Mouse (Mus musculus) naive thymus-derived CD4-positive, alpha-beta T cell, adult 2 months (primary cell): ENCODE results near the gene Oprm1.

Source experiments
- DNase-seq: peaks from one replicate; pipeline ENCODE4 v3.0.0-alpha.2; 2011; ENCODE audit warnings: low read depth

Oprm1 gene

GRCm38 (mm10) chr10:7047288-7047918, 289.1 kb downstream of the Oprm1 start:
- DNase-seq, result no peak

GRCm38 (mm10) chr10:7047919-7048291, 289.6 kb downstream of the Oprm1 start:
- no peak for DNase-seq

GRCm38 (mm10) chr10:7049901-7050300, 291.6 kb downstream of the Oprm1 start:
- DNase-seq, result no peak

GRCm38 (mm10) chr10:7052315-7053017, 294.2 kb downstream of the Oprm1 start, which contains the start of gene Ipcef1:
Ipcef1 (minus strand) TSS chr10:7052478.
- DNase-seq, result no peak

- DNase-seq, result no peak
Observed at GRCm38 (mm10) chr10:7054560-7055205, 296.4 kb downstream of the Oprm1 start.

- DNase-seq, result no peak
Observed at GRCm38 (mm10) chr10:7057546-7057945, 299.2 kb downstream of the Oprm1 start.

- DNase-seq, result no peak
Observed at GRCm38 (mm10) chr10:7060326-7060725, 302.0 kb downstream of the Oprm1 start.

- DNase-seq, result no peak
Observed at GRCm38 (mm10) chr10:7062993-7063392, 304.7 kb downstream of the Oprm1 start.

- no peak for DNase-seq
Observed at GRCm38 (mm10) chr10:7063752-7064457, 305.6 kb downstream of the Oprm1 start.

- DNase-seq, result peak; percentile 30
Observed at GRCm38 (mm10) chr10:7068608-7069007, 310.3 kb downstream of the Oprm1 start.

- no peak for DNase-seq
Observed at GRCm38 (mm10) chr10:7069090-7069489, 310.8 kb downstream of the Oprm1 start.

- DNase-seq, result no peak
Observed at GRCm38 (mm10) chr10:7070100-7070835, 312.0 kb downstream of the Oprm1 start.

- no peak for DNase-seq
Observed at GRCm38 (mm10) chr10:7070924-7071323, 312.6 kb downstream of the Oprm1 start.

- no peak for DNase-seq
Observed at GRCm38 (mm10) chr10:7074231-7074630, 315.9 kb downstream of the Oprm1 start.

GRCm38 (mm10) chr10:7075661-7076060, 317.4 kb downstream of the Oprm1 start:
- no peak for DNase-seq

- peak; percentile 66 for DNase-seq
Observed at GRCm38 (mm10) chr10:7076201-7076600, 317.9 kb downstream of the Oprm1 start.

- no peak for DNase-seq
Observed at GRCm38 (mm10) chr10:7076662-7077211, 318.4 kb downstream of the Oprm1 start.

GRCm38 (mm10) chr10:7077389-7077808, 319.1 kb downstream of the Oprm1 start:
- no peak for DNase-seq

- DNase-seq, result no peak
Observed at GRCm38 (mm10) chr10:7077971-7078370, 319.7 kb downstream of the Oprm1 start.
